Mouse (Mus musculus): ENCODE measurements around the gene Aox2.
A peak's percentile ranks its signal among the peaks of the same experiment; 100 is the strongest.

Aox2 gene

DNA sequence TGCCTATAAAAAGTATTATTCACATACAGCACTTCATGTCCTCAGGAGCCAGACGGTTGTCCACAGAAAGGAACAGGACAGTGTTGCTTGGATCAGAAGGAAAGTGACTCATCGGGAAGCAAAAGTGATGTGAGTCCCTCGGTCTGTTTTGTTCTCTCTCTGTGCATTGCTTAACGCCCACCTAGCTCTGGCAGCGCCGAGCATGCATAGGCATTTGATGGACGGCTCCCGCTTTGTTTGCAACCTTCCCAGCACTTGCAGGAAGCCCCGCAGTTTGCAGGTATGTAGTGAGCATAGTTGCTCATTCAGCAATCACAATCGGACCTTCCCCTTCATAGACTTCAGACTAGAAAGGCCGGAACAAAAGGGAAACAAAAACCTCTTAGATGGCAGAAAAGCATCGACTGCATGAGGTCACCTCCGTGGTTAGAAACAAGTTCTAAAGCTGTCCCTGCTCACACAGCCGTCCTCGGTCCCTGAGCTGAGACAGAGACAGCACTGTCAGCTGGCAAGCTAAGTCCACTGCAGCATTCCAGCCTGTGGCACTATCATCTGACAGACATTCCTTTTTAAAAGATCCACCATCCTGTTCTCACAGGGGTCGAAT, 11.8 kb downstream of the Aox2 start:
- peak; percentile 18 for DNase-seq

GRCm38 (mm10) chr1:58291394-58292300, 13.5 kb downstream of the Aox2 start:
- DNase-seq = no peak

- DNase-seq = no peak
These were observed 16.6 kb downstream of the Aox2 start for GRCm38 (mm10) chr1:58294730-58295129.

DNA sequence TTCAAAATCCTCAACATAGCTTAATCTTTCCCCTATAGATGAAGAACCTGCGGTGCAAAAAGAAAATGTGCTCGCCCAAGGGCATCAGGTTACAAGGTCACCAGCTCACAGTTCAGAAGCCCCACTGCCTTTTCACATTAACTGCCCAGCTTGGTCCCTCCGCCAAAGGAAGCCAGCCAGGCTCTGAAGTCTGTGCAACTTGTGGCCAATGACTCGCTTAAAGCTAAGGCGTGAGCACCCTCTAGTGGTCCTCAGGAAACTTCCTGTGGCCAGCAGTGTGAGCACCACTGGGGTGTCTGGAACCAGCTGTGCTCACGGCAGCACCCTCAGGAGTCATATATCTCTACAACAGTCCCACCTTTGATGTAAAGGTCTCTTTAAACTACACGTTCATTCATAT, 18.2 kb downstream of the Aox2 start:
- DNase-seq = peak; percentile 66

DNA sequence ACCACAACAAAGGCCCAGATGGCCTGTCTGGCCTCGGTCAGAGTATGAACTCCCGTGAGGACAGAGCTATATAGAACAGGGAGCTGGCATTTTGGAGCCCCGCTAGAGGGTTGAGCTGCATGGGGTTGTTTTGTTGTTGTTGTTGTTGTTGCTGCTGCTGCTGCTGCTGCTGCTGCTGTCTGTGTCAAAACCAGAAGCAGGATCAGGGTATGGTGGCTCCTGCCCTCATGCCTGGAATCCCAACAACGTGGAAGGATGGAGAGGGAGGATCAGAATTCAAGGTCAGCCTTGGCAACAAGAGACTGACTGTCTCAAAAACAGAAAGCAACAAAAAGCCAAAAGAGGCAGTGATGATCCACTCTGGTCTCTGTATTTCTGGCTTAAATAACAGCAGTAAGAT, 18.7 kb downstream of the Aox2 start:
- DNase-seq = no peak

DNA sequence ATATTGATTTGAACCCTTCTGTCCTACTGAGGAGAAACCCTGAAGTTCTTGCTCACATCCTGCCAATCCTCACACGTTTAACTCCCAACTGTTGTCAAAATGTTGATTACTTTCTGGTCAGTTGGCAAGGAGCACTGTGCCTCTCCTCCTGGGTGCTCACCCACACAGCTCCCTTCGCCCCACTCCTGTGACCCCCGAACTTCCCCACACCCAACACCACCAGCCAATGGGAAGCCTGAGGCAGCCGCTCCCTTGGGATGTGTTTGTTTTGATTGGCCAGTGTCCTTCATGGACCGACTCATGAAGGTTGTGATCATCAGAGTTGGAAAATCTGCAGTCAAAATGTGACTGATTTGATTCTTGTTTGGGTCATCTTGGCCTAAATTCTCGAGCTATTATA, 20.2 kb downstream of the Aox2 start:
- DNase-seq = no peak

GRCm38 (mm10) chr1:58301073-58301472, 22.9 kb downstream of the Aox2 start:
- DNase-seq = no peak

DNA sequence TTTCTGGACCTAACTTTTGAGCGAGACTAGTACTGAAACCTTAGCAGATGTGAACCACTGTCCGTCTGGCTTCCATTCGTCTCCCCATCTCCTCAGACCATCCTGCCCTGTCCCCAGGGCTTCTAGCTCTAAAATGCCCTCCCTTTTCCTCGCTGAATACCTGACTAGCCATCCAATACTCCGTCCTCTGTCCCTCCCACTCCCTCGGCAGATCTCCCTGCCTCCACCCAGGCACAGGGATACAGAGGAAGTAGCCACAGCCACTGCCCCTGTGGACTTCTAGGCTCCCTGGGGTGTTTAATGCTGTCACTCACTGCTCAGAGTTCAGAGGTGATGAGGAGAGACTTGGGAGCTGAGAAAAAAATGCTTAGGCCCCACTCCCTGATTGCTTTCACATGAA, 23.9 kb downstream of the Aox2 start:
- DNase-seq = no peak

GRCm38 (mm10) chr1:58303009-58303408, 24.9 kb downstream of the Aox2 start:
- no peak for DNase-seq

GRCm38 (mm10) chr1:58303726-58304125, 25.6 kb downstream of the Aox2 start:
- no peak for DNase-seq

GRCm38 (mm10) chr1:58304296-58304695, 26.2 kb downstream of the Aox2 start:
- DNase-seq = no peak

DNA sequence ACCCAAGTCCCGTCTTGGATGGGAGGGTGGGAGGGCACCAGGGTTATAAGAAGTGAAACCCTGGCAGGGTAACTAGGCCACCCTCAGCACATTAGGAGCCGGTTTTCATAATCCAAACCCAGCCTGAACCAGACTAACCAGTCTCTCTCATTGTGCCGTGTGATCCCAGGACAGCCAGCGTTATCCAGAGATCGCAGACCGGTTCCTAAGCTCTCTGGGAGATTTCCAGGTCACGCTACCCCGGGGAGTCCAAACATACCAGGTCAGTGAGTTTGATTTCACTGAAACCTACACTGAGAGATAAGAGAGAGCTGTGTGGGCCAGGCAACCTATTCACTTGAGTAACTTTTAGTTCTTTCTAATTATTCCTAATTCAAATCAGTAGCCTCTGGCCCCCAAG, 29.1 kb downstream of the Aox2 start:
- no peak for DNase-seq

- DNase-seq = no peak
These were observed 30.5 kb downstream of the Aox2 start for GRCm38 (mm10) chr1:58308594-58308993.

- no peak for DNase-seq
These were observed 31.7 kb downstream of the Aox2 start for GRCm38 (mm10) chr1:58309853-58310252.

DNA sequence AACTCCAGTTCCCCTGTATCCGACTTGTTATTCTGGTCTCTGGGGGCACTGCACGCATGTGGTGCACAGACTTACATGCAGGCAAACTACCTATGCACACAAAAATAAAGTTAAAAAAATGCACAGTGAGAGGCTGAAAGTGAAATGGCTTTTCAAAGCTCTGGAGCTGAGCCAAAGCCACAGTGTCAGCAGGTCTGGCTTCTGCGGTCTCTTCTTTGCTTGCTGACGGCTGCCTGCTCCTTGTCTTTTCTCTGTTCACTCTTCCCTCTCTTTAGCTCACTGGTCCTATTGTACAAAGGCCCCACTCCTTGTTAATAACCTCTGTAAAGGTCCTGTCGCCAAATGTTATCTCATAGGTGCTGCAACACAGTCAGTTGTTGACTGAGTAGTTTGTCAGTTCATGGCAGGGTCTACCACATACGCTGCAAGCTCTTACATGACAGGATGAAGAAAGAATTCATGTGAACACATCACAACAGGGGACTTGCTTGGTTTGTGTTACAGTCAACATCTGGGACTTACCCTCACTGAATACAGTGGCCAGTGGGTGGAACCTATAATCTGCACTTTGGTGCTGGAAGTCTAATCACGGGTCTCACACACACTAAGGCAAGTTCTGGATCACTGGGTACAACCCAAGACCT, 33.2 kb downstream of the Aox2 start:
- DNase-seq = no peak

DNA sequence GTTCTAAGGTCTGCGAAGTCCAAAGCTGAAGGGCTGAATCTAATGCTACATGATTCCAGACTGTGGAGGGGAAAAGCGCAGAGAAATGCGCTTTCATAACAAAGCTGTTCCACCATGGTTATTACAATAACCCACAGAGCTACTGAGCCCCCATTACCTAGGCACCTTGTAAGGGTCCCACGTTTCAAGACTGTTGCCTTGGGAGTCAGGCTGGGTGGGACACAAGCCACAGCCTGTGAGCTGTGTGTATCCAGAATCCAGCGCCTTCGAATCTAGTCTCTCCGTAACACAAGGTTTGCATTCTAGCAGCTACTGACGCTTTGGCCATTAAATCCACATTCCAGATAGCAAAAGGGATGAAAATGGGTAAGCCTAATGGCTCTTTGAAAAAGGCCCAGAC, 35.0 kb downstream of the Aox2 start:
- no peak for DNase-seq

DNA sequence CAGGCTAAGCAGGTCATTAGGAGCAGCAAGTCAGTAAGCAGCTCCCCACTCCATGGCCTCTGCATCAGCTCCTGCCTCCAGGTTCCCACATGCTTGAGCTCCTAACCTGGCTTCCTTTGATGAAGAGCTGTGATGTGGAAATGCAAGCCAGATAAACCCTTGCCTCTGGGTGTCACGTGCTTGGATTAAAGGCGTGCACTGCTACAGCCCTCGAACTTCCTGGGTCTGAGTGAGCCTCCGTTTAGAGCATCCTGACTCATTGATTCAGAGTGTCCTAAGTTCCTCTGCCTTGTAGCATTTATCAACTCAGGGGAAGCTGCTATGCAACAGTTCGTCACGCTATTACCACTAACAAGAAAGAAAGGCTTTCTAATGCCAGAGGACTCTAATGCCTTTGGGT, 37.4 kb downstream of the Aox2 start:
- DNase-seq = no peak

DNA sequence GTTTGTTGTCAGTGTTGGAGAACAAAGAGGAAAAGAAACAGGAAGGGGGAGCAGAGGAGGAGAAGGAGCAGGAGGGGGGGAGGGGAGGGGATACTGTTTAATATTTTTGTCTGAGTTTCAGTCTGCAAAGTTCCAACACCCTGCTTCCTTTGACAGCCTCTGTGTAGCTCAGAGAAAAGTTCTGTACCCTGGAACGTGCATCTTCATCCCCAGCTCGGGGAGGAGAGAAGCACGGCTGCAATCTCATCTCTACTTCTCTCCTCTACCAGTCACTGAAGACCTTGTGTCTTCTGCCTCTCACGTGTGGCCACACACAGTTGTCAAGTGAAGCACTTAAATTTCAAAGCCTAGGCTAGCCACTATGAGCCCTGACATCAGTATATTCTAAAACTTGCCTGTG, 55.1 kb downstream of the Aox2 start:
- DNase-seq = no peak

- no peak for DNase-seq
These were observed 61.8 kb downstream of the Aox2 start for GRCm38 (mm10) chr1:58339901-58340300.

DNA sequence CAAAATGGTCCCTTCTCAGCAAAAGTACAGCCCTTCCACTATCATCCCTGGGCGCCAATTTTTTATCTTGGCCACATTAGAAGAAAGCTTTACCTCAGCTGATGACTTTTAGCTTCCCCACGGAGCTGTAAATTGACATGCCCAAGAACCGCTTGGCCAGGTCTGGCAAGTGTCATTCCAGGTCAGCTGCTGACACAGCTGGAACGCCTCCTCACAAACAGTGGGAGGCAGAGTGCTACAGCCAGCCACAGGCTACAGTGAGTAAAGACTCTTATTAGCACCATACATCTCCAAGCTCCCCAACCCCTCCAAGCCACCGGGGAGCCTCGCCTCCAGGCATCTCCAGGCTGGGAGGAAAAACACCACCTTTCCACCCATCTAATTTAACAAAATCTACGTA, 63.5 kb downstream of the Aox2 start:
- DNase-seq = no peak

GRCm38 (mm10) chr1:58343861-58344260, 65.7 kb downstream of the Aox2 start:
- DNase-seq = no peak

GRCm38 (mm10) chr1:58344570-58344969, 66.4 kb downstream of the Aox2 start:
- DNase-seq = no peak

DNA sequence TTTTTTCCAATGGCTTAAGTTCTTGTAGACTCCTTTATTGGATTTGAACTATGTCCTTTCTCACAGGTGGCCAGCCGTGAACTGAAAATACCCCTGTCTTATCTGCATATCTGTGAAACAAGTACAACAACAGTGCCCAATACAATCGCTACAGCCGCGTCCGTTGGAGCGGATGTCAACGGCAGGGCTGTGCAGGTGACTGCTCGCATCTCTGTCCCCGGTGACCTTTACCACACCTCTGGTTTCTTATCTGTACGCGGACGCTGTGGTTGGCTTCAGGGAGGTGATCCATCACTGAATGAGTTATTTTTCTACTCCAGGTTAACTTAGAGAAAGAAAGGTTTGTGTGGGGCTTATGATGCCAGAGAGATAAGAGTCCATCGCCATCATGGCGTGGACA, 68.0 kb downstream of the Aox2 start:
- no peak for DNase-seq

DNA sequence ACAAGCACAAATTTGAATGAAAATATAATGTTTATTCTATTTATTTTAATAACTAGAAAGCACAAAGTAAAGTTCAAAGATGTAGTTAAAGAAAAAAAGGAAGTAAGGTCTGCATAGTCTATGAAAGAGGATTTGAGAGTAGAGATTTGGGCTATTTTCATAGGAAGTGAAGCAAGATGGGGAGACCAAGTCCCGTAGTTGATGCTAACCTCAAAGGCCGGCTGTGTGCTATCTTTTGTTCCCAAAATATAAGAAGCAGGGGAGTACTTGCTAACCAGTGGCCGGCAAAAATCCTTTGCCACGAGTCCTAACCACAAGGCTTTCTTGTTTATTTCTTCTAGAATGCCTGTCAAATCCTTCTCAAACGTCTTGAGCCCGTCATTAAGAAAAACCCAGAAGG, 70.6 kb downstream of the Aox2 start:
- no peak for DNase-seq

All from right cerebral cortex, postnatal 25 days (tissue).